Mouse (Mus musculus): ENCODE data around the gene Cyp2ab1. TPM values are rescaled to one million over a fixed set of nuclear protein-coding genes. Genes with fewer than 3 reads are reported as not detected.

The Cyp2ab1 gene
- polyA plus RNA-seq, 1 experiment from 2014 or later = not detected

- no peak overlapping the region for H3K27ac ChIP-seq (replicated peaks)
- H3K4me1 ChIP-seq = no peaks in the 10 kb centered on the region
- H3K27me3 ChIP-seq (replicated peaks; ENCODE audit: low read depth, poor library complexity, severe bottlenecking) = no peaks in the 10 kb centered on the region
- H3K4me3 ChIP-seq = no peak overlapping the region
- DNase-seq (ENCODE audit: low spot score) = no peak
- H3K36me3 ChIP-seq (replicated peaks) = peaks cover 4% of the 10 kb centered on the region
- H3K9me3 ChIP-seq = no peaks in the 10 kb centered on the region
- 79% methylated on average over 5 of the region's 5 CpGs for WGBS
Measured at GRCm38 (mm10) chr16:20323907-20324306, 1.3 kb downstream of the Cyp2ab1 start.

GRCm38 (mm10) chr16:20322274-20322673, 2.9 kb downstream of the Cyp2ab1 start:
- Histone ChIP-seq H3K4me1 (no peaks in the 10 kb centered on the region), H3K9me3 (no peaks in the 10 kb centered on the region), H3K4me3 (no peak overlapping the region), H3K27ac (replicated peaks) (no peak overlapping the region), H3K27me3 (replicated peaks; ENCODE audit: low read depth, poor library complexity, severe bottlenecking) (no peaks in the 10 kb centered on the region), H3K36me3 (replicated peaks) (no peaks in the 10 kb centered on the region)
- no peak for DNase-seq (ENCODE audit: low spot score)
- WGBS = 84% methylated on average over 4 of the region's 4 CpGs

DNA sequence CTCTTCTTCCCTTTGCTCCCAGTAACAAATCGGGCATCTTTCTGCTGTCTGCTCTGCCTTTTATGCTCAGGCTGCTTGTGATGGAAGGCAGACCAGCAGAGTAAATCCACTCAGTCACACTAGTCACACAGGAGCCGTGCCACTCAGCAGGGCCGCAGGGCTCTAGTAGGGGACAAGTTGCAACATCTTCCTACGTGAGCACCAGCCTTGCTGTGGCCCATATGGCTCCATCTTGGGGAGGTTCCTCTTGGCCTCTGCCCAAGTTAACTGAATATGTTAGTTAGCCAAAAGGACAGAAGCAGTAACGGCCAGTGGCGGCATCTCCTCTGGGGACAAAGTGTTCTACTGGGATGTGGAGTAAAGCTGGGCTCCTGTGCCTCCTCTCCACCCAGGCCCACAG, 8.4 kb downstream of the Cyp2ab1 start:
- Histone ChIP-seq H3K4me1 (no peaks in the 10 kb centered on the region), H3K27me3 (replicated peaks; ENCODE audit: low read depth, poor library complexity, severe bottlenecking) (no peaks in the 10 kb centered on the region), H3K4me3 (no peak overlapping the region), H3K36me3 (replicated peaks) (no peaks in the 10 kb centered on the region), H3K9me3 (no peaks in the 10 kb centered on the region), H3K27ac (replicated peaks) (no peak overlapping the region)
- WGBS = 89% methylated on average over 6 of the region's 6 CpGs
- no peak for DNase-seq (ENCODE audit: low spot score)

DNA sequence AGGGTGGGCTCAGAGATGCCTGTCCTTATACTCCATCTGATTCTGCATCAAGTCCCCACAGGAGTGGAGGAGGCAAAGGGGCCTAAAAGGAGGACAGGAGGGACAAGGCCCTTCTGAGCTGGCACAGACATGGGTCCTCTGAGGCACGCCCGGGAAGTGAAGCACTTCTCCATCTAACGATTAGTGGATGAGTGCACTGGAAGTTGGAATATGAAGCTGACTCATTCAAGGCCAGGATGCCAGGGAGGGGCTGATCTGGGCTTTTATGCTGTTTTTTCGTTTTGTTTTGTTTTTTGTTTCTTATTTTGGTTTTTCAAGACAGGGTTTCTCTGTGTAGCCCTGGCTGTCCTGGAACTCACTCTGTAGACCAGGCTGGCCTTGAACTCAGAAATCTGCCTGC, 9.9 kb downstream of the Cyp2ab1 start:
- WGBS = 83% methylated on average over 4 of the region's 4 CpGs
- no peaks in the 10 kb centered on the region for H3K36me3 ChIP-seq (replicated peaks)

DNA sequence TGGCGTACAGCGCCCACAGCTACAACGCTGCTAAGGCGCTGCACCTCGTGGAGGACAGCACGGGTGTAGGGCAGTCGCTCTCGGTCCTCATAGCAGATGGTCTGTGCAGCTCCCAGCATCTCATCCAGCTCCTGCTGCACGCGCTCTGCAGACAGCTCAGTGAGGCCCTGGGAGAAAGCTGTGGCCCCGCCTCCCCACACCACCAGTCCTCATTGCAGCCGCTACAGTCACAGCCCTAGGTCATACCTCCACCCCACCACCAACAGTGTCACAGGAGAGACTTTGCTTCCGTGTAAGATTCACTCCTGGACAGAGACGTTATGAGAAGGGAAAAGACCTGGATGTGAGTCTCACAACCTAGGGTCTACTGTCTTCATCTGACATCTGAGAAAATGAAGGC, 12.9 kb downstream of the Cyp2ab1 start:
- no peak for DNase-seq (ENCODE audit: low spot score)
- Histone ChIP-seq H3K27me3 (replicated peaks; ENCODE audit: low read depth, poor library complexity, severe bottlenecking) (no peaks in the 10 kb centered on the region), H3K4me3 (no peak overlapping the region), H3K4me1 (no peaks in the 10 kb centered on the region), H3K9me3 (no peaks in the 10 kb centered on the region), H3K27ac (replicated peaks) (no peak overlapping the region), H3K36me3 (replicated peaks) (no peaks in the 10 kb centered on the region)
- WGBS = 74% methylated on average over 14 of the region's 14 CpGs

More for the DNA sequence above, 9.9 kb downstream of the Cyp2ab1 start:
- Histone ChIP-seq H3K27me3 (replicated peaks; ENCODE audit: low read depth, poor library complexity, severe bottlenecking) (no peaks in the 10 kb centered on the region), H3K27ac (replicated peaks) (no peak overlapping the region), H3K9me3 (no peaks in the 10 kb centered on the region), H3K4me3 (no peak overlapping the region), H3K4me1 (no peaks in the 10 kb centered on the region)
- DNase-seq (ENCODE audit: low spot score) = no peak

GRCm38 (mm10) chr16:20301770-20302649, 23.2 kb downstream of the Cyp2ab1 start, which contains the start of gene Parl:
Gene Parl (minus strand): TSS chr16:20302387.
- DNase-seq (ENCODE audit: low spot score) = peak; percentile 90
- WGBS = under 1% methylated on average over 52 of the region's 52 CpGs
- Histone ChIP-seq H3K4me1 (peaks cover 20% of the 10 kb centered on the region), H3K27ac (replicated peaks) (peak within 1 kb of the TSS; percentile 94), H3K9me3 (no peaks in the 10 kb centered on the region), H3K36me3 (replicated peaks) (peaks cover 26% of the 10 kb centered on the region), H3K27me3 (replicated peaks; ENCODE audit: low read depth, poor library complexity, severe bottlenecking) (no peaks in the 10 kb centered on the region), H3K4me3 (peak within 1 kb of the TSS; percentile 97)

GRCm38 (mm10) chr16:20300076-20300475, 25.1 kb downstream of the Cyp2ab1 start:
- Histone ChIP-seq H3K4me3 (peak overlapping the region; percentile 97; the same call in 1 of the 2 replicates), H3K27ac (replicated peaks) (no peak overlapping the region), H3K4me1 (peaks cover 20% of the 10 kb centered on the region), H3K36me3 (replicated peaks) (peaks cover 46% of the 10 kb centered on the region), H3K27me3 (replicated peaks; ENCODE audit: low read depth, poor library complexity, severe bottlenecking) (no peaks in the 10 kb centered on the region), H3K9me3 (no peaks in the 10 kb centered on the region)
- WGBS = 95% methylated on average over 2 of the region's 2 CpGs
- no peak for DNase-seq (ENCODE audit: low spot score)

DNA sequence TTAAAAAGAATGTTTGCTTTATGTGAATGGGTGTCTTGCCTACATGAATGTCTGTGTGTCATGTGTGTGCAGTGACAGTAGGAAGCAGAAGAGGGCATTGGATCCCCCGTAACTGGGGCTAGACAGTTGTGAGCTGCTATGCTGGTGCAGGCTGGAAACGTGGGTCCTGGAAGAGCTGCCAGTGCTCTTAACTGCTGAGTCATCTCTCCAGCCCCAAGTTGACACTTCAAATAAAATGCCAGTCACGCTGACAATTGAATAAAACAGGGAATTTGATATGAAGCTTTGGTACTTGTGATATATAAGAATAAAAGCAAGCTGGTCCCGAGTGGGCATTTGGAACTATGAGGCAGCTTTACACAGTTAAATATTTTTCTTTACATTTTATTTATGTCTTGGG, 45.0 kb downstream of the Cyp2ab1 start:
- no peaks in the 10 kb centered on the region for H3K4me1 ChIP-seq
- DNase-seq (ENCODE audit: low spot score) = no peak
- no peak overlapping the region for H3K27ac ChIP-seq (replicated peaks)
- no peaks in the 10 kb centered on the region for H3K27me3 ChIP-seq (replicated peaks; ENCODE audit: low read depth, poor library complexity, severe bottlenecking)
- H3K36me3 ChIP-seq (replicated peaks) = peaks cover 80% of the 10 kb centered on the region
- WGBS = 88% methylated on average over 4 of the region's 4 CpGs
- no peaks in the 10 kb centered on the region for H3K9me3 ChIP-seq
- H3K4me3 ChIP-seq = no peak overlapping the region

DNA sequence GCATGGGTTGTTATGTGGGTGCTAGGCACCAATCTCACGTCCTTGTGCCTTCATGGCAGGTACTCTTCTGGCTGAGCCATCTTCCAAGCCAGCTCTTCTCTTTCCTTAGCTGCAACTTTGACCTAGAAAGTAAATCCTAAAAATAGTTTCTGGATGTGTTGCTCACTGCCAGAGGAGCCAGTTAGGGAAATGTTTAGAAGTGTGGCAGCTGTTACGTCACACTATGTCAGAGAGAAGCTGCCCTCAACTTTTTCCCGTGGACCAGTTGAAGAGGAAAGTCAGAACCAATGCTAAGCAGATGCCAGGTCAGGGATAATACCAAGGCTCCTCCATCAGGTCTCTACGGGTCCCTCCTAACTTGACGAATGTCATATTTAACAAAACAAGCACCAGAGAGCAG, 45.8 kb downstream of the Cyp2ab1 start:
- Histone ChIP-seq H3K36me3 (replicated peaks) (peaks cover 71% of the 10 kb centered on the region), H3K9me3 (no peaks in the 10 kb centered on the region), H3K4me1 (no peaks in the 10 kb centered on the region), H3K27ac (replicated peaks) (no peak overlapping the region), H3K27me3 (replicated peaks; ENCODE audit: low read depth, poor library complexity, severe bottlenecking) (no peaks in the 10 kb centered on the region), H3K4me3 (no peak overlapping the region)
- WGBS = 95% methylated on average over 5 of the region's 5 CpGs
- no peak for DNase-seq (ENCODE audit: low spot score)

- Histone ChIP-seq H3K4me1 (no peaks in the 10 kb centered on the region), H3K36me3 (replicated peaks) (peaks cover 7% of the 10 kb centered on the region), H3K27me3 (replicated peaks; ENCODE audit: low read depth, poor library complexity, severe bottlenecking) (no peaks in the 10 kb centered on the region), H3K27ac (replicated peaks) (no peak overlapping the region), H3K4me3 (no peak overlapping the region), H3K9me3 (no peaks in the 10 kb centered on the region)
- DNase-seq (ENCODE audit: low spot score) = no peak
- 54% methylated on average over 3 of the region's 3 CpGs for WGBS
Measured at GRCm38 (mm10) chr16:20272994-20273393, 52.2 kb downstream of the Cyp2ab1 start.

DNA sequence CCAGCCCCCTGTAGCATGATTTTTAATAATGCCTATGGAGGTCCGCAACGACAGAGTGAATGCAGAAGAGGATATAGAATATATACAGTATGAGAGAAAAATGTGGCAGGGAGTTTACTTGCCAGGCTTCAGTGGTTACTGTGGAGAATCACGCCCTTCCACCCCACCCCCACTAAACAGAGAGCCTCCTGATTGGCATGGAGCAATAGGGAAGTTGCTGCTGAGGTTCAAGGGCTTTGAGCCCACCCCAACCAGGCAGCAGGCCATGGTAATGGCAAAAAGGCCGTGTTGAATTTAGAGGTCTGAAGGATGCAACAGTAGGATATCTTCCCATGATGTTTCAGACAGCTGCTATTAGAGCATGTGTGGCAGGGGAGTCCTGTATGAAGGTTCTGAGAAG, 53.9 kb downstream of the Cyp2ab1 start:
- DNase-seq (ENCODE audit: low spot score) = no peak
- Histone ChIP-seq H3K27me3 (replicated peaks; ENCODE audit: low read depth, poor library complexity, severe bottlenecking) (no peaks in the 10 kb centered on the region), H3K36me3 (replicated peaks) (no peaks in the 10 kb centered on the region), H3K4me3 (no peak overlapping the region), H3K9me3 (no peaks in the 10 kb centered on the region), H3K4me1 (no peaks in the 10 kb centered on the region), H3K27ac (replicated peaks) (no peak overlapping the region)
- WGBS = 86% methylated on average over 4 of the region's 4 CpGs

DNA sequence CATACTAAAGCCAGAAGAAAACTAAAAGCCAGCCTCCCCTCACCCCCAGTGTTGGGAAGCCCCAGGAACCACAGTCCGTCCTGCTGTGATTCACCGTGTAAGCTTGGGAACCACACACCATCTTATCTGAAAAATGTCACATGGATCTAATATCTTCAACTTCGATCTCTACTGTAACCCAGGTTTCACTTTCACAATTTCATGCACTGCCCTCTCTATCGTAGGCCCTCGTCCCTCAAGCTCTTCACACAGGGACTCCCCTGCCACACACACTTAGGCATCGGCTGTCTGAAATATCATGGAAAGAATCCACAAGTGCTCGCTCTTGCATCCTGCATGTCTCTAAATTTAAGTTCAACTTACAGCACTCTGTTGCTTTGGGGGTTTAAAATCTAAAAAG, 60.1 kb downstream of the Cyp2ab1 start:
- Histone ChIP-seq H3K27ac (replicated peaks) (no peak overlapping the region), H3K4me1 (no peaks in the 10 kb centered on the region), H3K9me3 (no peaks in the 10 kb centered on the region), H3K27me3 (replicated peaks; ENCODE audit: low read depth, poor library complexity, severe bottlenecking) (no peaks in the 10 kb centered on the region), H3K36me3 (replicated peaks) (no peaks in the 10 kb centered on the region), H3K4me3 (no peak overlapping the region)
- no peak for DNase-seq (ENCODE audit: low spot score)
- 84% methylated on average over 7 of the region's 7 CpGs for WGBS
